Mouse (Mus musculus) embryonic fibroblast, embryonic 13.5 days (primary cell): ENCODE measurements around the gene Rabepk.

ENCODE experiments used
- CTCF ChIP-seq: IDR thresholded peaks from 2 replicates; pipeline ENCODE4 v1.5.1; 2011; ENCODE audit warnings: mild to moderate bottlenecking, control low read depth, low read length, moderate library complexity, borderline replicate concordance; ENCODE audit not compliant: insufficient read depth
- POLR2A ChIP-seq: IDR thresholded peaks from 2 replicates; pipeline ENCODE4 v1.6.1; 2011; ENCODE audit warnings: low read depth, mild to moderate bottlenecking, control low read depth, low read length, moderate library complexity

- TF ChIP-seq CTCF: no peak
- TF ChIP-seq POLR2A: no peak
Measured at GRCm38 (mm10) chr2:34737911-34738310, 61.8 kb downstream of the Rabepk start.
